In genomic region chr16:91505116-91505601, GRCm38 (mm10) we compare ENCODE assay signal across 12 mouse cellular contexts. TPM values are rescaled to one million over a fixed set of nuclear protein-coding genes. Genes with fewer than 3 reads are reported as not detected.
A peak's percentile ranks its signal among the peaks of the same experiment; 100 is the strongest.
DNase-seq lines count a peak whose midpoint lies in the region; ATAC-seq and TF ChIP-seq lines count a peak whose summit lies in the region.
"Had no signal": no experiment of that assay in that cellular context is flagged by ENCODE, and none has a peak within 500 bp of the region (broad histone marks: within the 10 kb centered on the region; RNA-seq: fewer than 3 reads in every experiment).

No protein-coding gene starts in this region.

- H3K4me1 ChIP-seq in heart, postnatal 0 days (ENCODE audit: control insufficient read depth, insufficient read depth) = no peaks in the 10 kb centered on the region; the same call in 1 of the 2 replicates
- no peaks in the 10 kb centered on the region for H3K4me1 ChIP-seq in heart, embryonic 10.5 days
- H3K4me1 ChIP-seq in lung, adult 2 months (ENCODE audit: control insufficient read depth, insufficient read depth, low read length) = no peaks in the 10 kb centered on the region
- H3K4me1 ChIP-seq: megakaryocyte, embryonic 14.5 days had no signal

- no peak overlapping the region for H3K9ac ChIP-seq in heart, postnatal 0 days (replicated peaks; ENCODE audit: low read depth, low read length)
- H3K9ac ChIP-seq: liver, postnatal 0 days had no signal

- TF ChIP-seq POLR2A in lung, adult 2 months (IDR thresholded peaks at IDR 0.05; ENCODE audit: borderline replicate concordance, extremely low read depth, low read depth, low read length) = no peak

- no peak for TF ChIP-seq CTCF in heart, postnatal 0 days (IDR thresholded peaks at IDR 0.05; ENCODE audit: low read depth)
- no peak for TF ChIP-seq CTCF in lung, adult 2 months (IDR thresholded peaks at IDR 0.05; ENCODE audit: insufficient read depth, low read length)

- H3K36me3 ChIP-seq in heart, postnatal 0 days (replicated peaks; ENCODE audit: control insufficient read depth, insufficient read depth, low read length) = peaks cover 62% of the 10 kb centered on the region
- peaks cover 81% of the 10 kb centered on the region for H3K36me3 ChIP-seq in heart, embryonic 10.5 days

- H3K4me3 ChIP-seq in heart, postnatal 0 days (ENCODE audit: low read depth, low read length) = no peak overlapping the region
- no peak overlapping the region for H3K4me3 ChIP-seq in heart, embryonic 10.5 days
- H3K4me3 ChIP-seq in lung, adult 2 months (replicated peaks; ENCODE audit: extremely low read depth, low read depth, low read length) = no peak overlapping the region
- H3K4me3 ChIP-seq: megakaryocyte, embryonic 14.5 days had no signal

- peak; percentile 39 for DNase-seq in heart, postnatal 0 days (ENCODE audit: low spot score)
- DNase-seq in heart, embryonic 10.5 days (ENCODE audit: low spot score) = no peak
- DNase-seq in cerebellum, adult 18-20 months = peak; percentile 61 to 64
- DNase-seq in cerebellum, postnatal 36 days = peak; percentile 55
- DNase-seq in layer of hippocampus, adult 9-11 months = peak; percentile 58
- DNase-seq in kidney, adult 9 months = no peak
- no peak for DNase-seq in lung, adult 2 months
- DNase-seq: adrenal gland, postnatal 25 days; kidney, adult 11 months; liver, postnatal 0 days had no signal

- peak; percentile 76 for ATAC-seq in heart, postnatal 0 days (ENCODE audit: insufficient read depth, low read depth)
- ATAC-seq: liver, postnatal 0 days had no signal

- no peak for TF ChIP-seq EP300 in heart, postnatal 0 days (IDR thresholded peaks at IDR 0.05; ENCODE audit: low read depth)

- peak overlapping the region; percentile 65 for H3K27ac ChIP-seq in heart, postnatal 0 days (ENCODE audit: low read depth)
- no peak overlapping the region for H3K27ac ChIP-seq in heart, embryonic 10.5 days

- no peaks in the 10 kb centered on the region for H3K9me3 ChIP-seq in heart, postnatal 0 days (replicated peaks; ENCODE audit: control insufficient read depth, low read length)
- no peaks in the 10 kb centered on the region for H3K9me3 ChIP-seq in heart, embryonic 10.5 days

- H3K27me3 ChIP-seq in heart, postnatal 0 days (ENCODE audit: control insufficient read depth, insufficient read depth, low read length) = no peaks in the 10 kb centered on the region
- no peaks in the 10 kb centered on the region for H3K27me3 ChIP-seq in heart, embryonic 10.5 days (ENCODE audit: insufficient read depth, poor library complexity, severe bottlenecking)
- H3K27me3 ChIP-seq: CH12.LX; megakaryocyte, embryonic 14.5 days had no signal

- 64% methylated on average over 15 of the region's 15 CpGs for WGBS in heart, postnatal 0 days
- WGBS in heart, embryonic 10.5 days = 92% methylated on average over 15 of the region's 15 CpGs
- WGBS in lung, adult 2 months = 82% methylated on average over 15 of the region's 15 CpGs

- H3K4me2 ChIP-seq in heart, postnatal 0 days (ENCODE audit: low read depth, low read length) = no peak overlapping the region

RNA-seq across cellular contexts. Expression of gene Ifnar1, which starts 20.1 kb away (rescaled TPM):
- 32.6 and 42.6 TPM in 2 replicates for total RNA-seq in heart, postnatal 0 days (2014; rRNA removed; ENCODE audit: low replicate concordance)
- polyA plus RNA-seq in heart, postnatal 0 days (2015; fragmentation: Nextera tagmentation; extraction: Ambion mirVana) = 23.7 and 24.0 TPM in 2 replicates
- 43.2 and 43.9 TPM in 2 replicates for polyA plus RNA-seq in heart, embryonic 10.5 days (2016; fragmentation: Nextera tagmentation; extraction: Ambion mirVana)
- 25.0 and 29.7 TPM in 2 replicates for polyA plus RNA-seq in lung, adult 2 months (2012; rRNA removed)

RNA-seq across cellular contexts. Expression of gene Ifngr2, which starts 41.7 kb away (rescaled TPM):
- 77.7 and 87.6 TPM in 2 replicates for total RNA-seq in heart, postnatal 0 days (2014; rRNA removed; ENCODE audit: low replicate concordance)
- 149 and 175 TPM in 2 replicates for polyA plus RNA-seq in heart, postnatal 0 days (2015; fragmentation: Nextera tagmentation; extraction: Ambion mirVana)
- 53.7 and 85.6 TPM in 2 replicates for polyA plus RNA-seq in heart, embryonic 10.5 days (2016; fragmentation: Nextera tagmentation; extraction: Ambion mirVana)
- 32.4 and 37.9 TPM in 2 replicates for polyA plus RNA-seq in lung, adult 2 months (2012; rRNA removed)

Comparison
In these comparisons a context has a peak if more than half of its experiments do, and no peak if none do; other contexts are left out.
1. DNase-seq: peak in heart, postnatal 0 days (single experiment), cerebellum, adult 18-20 months (2 of 2), cerebellum, postnatal 36 days (2 of 2) and layer of hippocampus, adult 9-11 months (single experiment); none in heart, embryonic 10.5 days (single experiment), kidney, adult 9 months (single experiment) and lung, adult 2 months (single experiment).